Mouse (Mus musculus) bone marrow macrophage, adult 2 months (primary cell): ENCODE data around the gene Mfsd11.

Source experiments
- CTCF ChIP-seq: IDR thresholded peaks from 2 replicates; pipeline ENCODE4 v1.5.1; 2012; ENCODE audit warnings: low read depth, mild to moderate bottlenecking, low read length, moderate library complexity
- POLR2A ChIP-seq: IDR thresholded peaks from 2 replicates; pipeline ENCODE4 v1.6.1; 2012; ENCODE audit warnings: mild to moderate bottlenecking, low read depth, low read length, borderline replicate concordance

DNA sequence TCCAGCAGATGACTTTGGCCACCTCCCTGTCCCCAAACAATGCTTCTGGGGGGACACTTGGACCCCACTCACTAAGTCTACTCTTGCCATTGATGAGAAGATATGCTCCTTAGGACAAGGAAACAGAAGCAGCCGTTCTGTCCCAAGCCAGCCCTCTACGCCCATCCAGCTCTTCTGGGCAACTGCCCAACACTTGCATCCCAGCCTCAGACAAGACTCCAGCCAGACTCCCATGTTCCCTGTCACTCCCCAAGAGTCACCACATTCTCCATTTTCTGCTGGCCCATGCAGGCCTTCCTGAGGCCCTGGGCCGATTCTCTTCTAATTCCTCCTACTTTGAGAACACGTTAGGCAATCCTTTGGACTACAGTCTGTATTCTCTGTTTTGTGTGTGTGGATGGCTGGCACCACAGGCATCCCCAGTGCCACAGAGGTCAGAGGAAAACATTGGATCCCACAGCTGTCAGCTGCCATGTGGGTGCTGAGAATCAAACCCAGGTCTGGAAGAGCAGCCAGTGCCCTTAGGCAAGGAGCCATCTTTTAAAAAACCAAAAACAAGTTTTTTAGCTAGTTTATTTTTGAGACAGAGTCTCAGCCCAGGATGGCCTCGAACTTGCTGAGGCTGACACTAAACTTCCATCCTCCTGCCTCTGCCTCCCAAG is 32.2 kb upstream of the Mfsd11 start:
- TF ChIP-seq CTCF (no peak), POLR2A (no peak)
